Mouse (Mus musculus) erythroblast, embryonic 14.5 days (primary cell): ENCODE results near the gene Aldh1a1.

Source experiments
- GATA1 ChIP-seq: IDR thresholded peaks from 2 replicates; pipeline ENCODE4 v1.6.1; 2012; ENCODE audit warnings: low read length, inconsistent platforms, mixed read lengths
- TAL1 ChIP-seq: IDR thresholded peaks from 3 replicates; pipeline ENCODE4 v1.6.1; 2012; ENCODE audit warnings: low read length, inconsistent platforms, mixed read lengths

DNA sequence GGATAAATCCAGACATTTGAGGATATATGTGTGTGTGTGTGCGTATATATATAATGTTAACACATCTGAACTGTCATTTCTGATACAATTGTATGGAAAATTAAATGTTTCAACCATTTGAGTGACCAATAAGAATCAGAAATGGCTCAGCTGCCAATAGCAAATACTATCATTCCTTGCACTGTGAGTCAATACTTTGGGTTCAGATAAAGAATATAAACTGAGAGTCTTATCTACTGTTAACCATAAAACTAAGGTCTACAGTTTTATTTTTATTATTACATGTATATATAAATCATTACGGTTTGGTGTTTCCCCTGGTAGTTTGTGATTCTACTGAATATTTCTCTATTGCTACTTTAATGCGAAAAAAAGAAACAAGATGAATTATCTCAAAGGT lies 65.6 kb downstream of the Aldh1a1 start:
- no peak for TF ChIP-seq GATA1
- no peak for TF ChIP-seq TAL1
